Mouse (Mus musculus) megakaryocyte, adult 5-6 weeks (primary cell): ENCODE measurements around the gene Dph1. TPM values are rescaled to one million over a fixed set of nuclear protein-coding genes. Genes with fewer than 3 reads are reported as not detected.
"Not testable (repeated sequence)": the region's sequence is repeated elsewhere in the genome, so short reads cannot be mapped to it uniquely, and the experiment has no call there.

ENCODE experiments used
- ATAC-seq: 2 replicates; pipeline ENCODE4 v1.8.0; 2016; ENCODE audit warnings: mild to moderate bottlenecking, inconsistent platforms; ENCODE audit not compliant: poor library complexity, severe bottlenecking
- total RNA-seq, 2 experiments: library from RNA; stranded (forward) in 1 of 2; stranded (reverse) in 1 of 2; fragments of 153-499, 151-499 nt in 1 of 2; fragments of 221-1000, 200-1000 nt in 1 of 2; gene quantifications; 2 replicates each; pipeline versions ENCODE4 v1.2.3 to v1.2.4; 2015 to 2017

Dph1 gene
- total RNA-seq, 2 experiments from 2014 or later = 1.3 to 2.0 TPM

DNA sequence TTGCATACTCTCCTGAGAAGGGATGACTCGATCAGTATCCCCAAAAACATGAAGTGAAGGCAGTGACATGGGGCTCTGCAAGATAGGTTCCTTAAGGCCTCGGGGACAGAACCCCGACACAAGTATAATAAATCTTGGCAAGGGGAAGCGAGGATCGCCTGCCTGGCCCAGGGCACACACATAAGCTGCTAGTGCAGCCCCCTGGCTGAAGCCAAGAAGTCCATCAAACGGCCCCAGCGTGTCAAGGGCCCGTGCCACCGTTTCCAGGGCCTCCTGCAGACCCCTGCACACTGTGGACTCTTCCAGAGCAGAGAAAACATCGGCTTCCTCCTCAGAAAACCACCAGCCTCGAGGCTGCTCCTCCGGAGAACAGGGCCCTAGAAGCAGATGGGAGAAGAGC is 13.0 kb downstream of the Dph1 start:
- no peak for ATAC-seq

DNA sequence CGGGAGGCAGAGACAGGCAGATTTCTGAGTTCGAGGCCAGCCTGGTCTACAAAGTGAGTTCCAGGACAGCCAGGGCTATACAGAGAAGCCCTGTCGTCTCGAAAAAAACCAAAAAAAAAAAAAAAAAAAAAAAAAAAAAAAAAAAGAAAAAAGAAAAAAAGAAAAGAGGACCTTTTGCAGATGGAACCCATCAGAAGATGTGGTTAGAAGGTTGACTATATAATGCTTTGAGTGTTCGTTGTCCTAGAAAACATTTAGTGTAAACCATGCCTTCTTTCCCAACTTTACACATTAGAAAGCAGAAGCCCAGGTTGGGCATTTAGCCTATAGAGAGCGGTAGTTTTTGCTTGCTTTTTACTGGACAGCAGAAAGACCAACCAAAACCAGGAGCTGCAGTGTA is 16.5 kb downstream of the Dph1 start:
- ATAC-seq = not testable (repeated sequence)

DNA sequence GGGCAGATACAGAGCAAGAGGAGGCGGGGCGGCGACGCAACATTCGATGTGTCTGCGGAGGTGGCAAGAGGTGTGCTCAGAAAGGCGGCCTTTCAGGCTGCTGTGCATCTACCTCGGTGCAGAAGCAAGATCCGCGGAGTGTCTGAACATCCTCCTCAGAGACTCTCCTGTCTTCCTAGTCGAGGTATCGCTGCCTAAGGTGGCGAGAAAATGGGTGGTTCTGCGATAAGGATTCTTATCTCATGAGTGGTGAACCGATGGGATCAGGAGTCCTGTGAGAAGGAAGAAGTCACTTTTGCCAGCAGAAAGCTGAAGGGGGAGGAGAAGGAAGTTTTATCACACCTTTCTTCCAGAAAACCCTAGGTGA is 17.3 kb downstream of the Dph1 start:
- no peak for ATAC-seq

DNA sequence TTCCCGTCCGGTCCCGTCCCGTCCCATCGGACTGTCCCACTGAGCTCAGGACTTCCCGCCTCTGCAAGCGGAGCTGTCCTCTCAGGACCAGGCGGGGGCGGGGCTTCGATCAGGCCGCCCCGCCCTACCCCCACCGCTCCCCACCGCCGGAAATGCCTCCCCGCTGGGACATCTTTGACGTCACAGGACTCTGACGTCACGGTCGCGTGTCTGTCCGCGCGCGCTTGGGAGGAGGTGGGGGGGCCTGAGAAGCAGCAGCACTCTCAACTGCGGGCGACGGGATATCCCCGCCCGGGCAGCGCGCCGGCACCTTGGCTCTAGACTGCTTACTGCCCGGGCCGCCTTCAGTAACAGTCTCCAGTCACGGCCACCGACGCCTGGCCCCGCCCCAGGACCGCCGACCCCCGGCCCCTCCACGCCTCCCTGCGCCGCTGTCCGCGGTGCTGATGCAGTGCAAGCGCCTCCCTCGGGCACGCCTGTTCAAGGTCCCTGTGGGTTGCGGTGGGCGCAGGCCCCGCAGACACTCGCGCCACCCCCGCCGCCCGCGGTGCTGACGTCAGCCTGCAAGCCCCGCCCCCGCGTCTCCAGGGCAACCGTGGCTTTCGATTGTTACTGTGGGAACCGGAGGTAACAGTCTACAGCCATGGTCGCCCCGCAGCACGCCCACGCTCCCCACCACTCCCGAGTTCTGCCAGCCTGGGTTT is 17.8 kb downstream of the Dph1 start:
- ATAC-seq = peak; percentile 41

DNA sequence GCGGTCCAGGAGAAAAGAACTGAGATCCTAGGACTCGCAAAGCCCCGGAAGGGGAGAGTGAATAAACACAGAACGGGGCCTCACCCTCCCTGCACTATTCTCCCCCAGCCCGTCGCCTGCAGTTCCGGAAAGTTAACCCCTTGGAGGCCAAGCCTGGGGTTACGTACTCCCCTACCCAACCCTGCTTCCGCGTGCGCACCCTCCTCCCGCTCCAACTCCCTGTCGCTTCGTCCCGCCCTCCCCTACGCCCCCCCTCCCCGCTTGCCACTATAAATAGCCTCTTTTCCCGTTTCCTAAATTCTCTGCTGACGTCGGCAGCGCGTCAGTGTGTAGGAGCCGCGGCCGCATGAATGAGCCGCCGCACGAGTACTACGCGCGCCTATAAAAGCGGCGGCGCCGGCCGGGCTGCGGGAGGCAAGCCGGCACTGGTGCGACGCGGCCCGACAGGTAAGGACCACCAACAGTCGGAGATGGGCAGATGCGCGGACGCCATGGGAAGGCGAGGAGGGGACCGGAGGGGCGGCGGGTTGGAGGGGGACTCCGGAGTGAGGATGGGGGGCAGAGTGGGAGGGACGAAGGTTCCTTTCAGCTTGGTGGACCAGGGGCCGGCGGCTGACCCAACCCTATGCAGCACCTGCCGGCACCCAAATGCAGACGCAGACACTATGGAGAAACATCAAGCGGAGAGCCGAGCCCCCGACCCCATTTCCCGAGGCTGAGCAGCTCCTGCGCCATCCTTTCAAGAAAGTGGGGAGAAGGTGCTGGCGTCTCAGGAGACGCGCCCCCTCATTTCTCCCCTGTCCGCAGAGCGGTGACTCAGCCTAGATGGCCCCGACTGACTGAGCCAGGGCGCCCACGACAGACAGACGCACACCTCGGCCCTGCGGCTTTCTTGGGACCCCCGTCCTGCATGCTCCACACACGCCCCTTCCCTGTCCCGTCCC is 18.6 kb downstream of the Dph1 start:
- no peak for ATAC-seq

DNA sequence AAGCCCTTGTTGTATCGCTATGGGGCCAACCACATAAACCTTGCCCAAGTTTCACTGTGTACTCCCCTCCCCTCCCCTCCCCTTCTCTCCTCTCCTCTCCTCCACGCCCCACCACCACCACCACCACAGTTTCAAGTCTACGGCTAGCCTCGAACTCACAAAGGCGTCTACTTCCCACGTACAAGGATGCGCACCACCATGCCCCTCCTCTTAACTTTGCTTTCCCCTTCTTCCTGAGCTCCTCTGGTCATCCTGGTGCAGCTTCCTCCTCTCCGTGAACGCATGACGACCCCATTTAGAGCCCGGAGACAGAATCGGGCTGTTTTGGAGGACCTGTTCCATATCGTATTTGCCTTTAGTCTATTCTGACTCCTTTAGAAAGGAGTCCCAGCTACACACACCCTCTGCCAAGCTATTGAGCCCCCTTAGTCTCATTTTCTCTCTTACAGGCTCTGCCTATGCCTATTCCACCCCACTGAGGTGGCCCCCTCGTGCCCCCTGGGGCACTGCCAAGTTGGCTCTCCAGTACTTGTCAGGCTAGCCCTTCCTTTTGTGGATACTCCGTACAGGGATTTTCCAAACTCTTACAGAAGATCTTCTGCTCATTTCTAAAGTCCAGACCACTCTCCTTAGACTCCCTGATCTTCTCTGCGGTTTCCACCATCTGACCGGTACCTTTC is 19.7 kb downstream of the Dph1 start:
- no peak for ATAC-seq

DNA sequence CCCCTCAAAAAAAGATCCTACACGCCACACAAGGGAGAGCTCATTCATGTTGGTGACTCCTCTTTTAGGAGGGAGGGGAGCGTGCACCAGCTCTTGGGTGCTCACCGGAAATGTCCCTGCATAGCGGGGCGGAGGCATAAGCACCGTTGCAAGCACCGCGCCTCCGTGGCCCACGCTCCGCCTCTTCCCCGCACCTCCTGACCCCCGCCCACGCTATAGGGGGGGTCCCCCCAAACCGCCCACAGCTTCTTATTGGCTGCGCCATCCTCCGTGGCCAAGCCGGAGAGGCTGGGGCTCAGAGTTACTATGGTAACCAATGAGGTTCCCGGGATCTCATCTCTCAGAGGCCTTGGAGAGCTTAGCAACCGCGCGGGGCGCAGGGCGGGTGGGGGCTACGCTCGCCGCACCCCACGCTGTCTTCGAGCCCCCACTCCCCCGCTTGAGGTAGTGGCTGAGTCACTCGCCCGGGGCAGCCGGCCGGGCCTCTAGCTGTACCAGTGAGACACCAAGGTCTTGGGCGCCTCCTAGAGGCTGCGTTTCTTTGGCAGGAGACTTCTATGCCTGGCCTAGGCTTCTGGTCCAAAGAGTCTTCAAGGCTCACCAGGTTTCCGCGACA is 20.8 kb downstream of the Dph1 start:
- peak; percentile 62 for ATAC-seq

DNA sequence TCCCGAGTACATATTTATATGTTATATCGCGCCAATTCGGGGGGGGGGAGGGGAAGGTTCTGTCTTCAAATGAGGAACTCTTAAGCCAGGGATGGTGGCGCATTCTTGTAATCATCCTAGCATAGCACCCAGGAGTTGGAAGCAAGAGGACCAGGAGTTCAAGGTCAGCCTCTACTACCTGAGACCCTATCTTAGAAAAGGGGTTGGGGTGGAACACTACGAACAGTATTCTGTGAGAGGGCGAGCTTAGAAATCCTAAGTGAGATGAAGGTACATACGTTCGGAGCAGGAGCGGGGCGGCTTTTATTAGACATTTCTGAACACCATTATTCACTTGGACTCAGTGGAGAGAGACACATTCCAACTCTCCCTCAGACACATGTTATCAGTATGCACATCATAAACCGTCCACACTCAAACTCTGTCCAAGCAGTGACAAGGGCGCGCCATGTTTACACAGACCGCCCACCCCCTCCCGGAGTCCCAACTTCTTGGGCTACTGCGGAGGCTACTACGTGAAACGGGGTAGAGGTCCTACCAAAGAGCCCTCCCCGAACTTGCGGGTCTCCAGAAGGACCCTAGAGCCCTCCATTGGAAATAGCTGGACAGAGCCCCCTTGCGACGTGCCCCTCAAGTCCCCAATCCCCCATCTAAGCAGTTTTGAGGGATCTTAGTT is 21.5 kb downstream of the Dph1 start, which contains the start of gene Hic1:
TSS of gene Hic1 (minus strand) at position 115 of the 676 bp plus-strand sequence.
- no peak for ATAC-seq

DNA sequence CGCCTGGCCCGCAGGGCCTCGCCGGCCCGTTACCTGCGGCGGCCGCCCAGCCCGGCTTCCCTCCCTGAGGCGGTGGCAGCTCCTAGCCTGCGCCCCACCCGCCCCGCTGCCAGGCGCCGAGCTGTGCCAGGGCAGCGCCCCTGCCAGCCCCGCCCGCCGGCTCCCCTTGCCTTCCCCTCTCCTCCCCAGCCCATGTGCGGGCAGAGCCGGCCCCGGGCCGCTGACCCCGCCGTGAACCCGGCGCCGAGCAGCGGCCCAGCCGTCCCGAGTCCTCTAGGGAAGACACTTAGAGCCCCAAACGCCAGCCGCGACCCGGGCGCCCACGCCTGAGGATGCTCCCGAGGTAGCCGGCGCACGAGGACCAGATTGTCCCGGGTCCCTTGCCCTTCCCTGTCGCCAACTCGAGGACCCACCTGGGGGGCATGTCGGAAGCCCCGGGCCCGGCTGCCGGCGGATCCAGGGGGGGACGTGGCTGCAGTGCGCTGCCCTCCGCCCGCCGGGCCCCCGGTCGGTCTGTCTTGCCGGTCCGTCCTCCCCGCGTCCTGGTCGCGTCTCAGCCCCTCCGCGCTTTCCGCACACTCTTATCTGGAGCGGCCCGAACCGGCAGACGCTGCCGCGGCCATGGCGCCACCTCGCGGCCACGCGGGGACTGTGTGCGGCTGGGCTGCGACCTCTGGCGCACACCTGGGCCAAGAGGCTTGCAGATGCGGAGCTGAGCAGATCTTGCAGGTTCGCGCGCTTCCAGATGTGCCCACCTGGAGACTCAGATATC is 22.3 kb downstream of the Dph1 start:
- ATAC-seq = peak; percentile 43

DNA sequence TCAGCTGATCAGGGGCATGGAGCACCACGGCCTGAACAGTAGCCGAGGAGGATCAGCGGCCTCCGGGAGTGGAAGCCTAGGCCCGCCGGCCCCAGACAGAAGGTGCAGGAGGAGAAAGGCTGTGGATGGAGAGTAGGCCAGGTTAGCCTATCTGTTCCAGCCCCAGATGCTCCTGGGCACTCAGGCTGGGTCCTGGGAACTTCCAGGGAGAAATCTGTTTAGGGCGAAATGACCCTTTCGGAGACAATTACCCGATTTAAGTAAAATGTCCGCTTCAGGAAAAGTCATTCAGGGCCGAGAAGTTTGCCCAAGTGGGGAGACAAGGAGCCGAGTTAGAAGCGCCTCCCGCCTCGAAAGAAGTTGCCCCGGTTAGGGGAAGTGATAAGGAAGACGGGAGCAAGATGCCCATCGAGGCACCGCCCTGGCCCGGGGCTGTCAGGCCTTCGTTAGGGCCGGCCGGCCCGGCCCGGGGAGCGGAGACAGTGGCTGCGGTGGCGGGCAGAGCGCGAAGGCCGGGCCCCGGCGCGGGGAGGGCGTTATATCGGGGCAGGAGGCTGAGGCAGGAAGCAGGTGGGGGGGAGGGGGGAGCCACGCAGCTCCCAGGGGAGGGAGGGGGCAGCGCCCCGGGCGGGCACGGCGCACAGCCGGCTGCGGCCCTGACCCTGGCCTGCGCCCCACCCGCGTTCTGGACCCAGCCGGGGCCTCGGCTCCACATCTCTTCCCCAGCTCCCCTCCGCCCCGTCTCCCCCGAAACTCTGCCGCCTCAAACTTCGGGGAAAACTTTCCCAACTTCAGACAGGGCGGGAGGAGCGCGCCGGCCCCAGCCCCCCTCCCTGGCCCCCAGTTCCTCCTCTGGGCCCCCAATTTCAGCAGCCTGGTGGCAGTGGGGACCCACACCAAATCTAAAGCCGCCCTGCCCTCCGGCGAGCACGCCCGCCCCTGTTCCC is 23.1 kb downstream of the Dph1 start:
- ATAC-seq = no peak

DNA sequence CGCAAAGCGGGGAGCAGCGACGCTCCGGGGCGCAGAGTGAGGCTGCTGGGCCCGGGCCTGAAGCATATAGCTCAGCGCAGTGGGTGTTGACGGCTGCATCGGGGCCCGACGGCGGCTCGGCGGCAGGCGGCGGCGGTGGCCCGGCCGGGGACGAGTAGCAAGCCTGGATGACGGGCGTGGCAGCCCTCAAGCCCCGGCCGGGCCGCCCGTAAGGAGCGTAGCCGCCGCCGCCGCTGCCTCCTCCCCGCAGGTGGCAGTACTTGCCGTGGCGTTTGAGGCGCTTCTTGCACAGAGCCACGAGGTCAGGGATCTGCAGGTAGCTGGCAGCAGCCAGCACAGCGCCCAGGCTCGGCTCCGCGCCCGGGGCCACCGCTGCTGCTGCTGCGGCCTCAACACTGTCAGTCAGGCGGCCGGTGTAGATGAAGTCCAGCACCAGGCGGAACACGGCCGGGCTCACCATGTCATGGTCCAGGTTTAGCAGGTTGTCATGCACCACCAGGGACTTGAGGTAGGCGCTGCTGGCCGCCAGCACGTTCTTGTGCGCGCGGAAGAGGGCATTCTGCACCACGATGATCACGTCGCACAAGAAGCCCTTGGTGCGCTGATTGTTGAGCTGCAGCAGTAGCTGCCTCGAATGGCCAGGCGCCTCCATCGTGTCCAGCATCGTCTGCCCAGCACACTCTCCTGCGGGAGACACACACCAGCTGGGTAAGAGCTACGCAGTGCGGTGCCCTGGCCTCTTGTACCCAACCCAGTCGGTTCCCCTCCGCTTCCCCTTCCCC is 24.0 kb downstream of the Dph1 start:
- ATAC-seq = no peak

DNA sequence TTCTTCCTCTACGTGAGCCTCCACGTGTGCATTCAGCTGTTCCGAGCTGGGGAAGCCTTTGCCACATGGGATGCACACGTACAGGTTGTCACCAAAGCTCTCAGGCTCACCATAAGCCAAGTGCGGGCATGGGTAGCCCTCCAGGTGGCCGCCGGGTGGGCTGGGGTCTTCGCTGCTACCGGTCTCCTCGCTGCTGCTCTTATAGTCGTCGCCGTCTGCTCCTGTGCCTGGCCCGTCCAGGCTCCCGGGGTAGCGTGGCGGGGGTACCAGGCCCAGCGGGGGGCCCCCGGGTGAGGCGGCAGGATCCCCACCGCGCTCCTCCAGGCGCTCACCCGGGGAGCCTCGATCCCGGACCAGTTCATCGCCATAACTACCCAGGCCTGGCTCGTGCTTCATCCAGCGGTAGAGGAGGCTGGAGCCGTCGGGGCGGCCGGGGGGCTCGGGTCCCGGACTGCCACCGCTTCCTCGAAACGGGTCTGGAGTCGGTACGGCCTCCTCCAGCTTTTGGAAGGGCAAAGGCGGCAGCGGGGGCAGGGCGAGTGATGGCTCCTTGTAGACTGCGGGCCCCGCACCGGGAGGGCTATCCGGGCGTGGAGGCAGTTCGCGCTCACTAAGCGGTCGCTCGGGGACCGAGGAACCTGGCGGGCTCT is 24.7 kb downstream of the Dph1 start:
- ATAC-seq = no peak

DNA sequence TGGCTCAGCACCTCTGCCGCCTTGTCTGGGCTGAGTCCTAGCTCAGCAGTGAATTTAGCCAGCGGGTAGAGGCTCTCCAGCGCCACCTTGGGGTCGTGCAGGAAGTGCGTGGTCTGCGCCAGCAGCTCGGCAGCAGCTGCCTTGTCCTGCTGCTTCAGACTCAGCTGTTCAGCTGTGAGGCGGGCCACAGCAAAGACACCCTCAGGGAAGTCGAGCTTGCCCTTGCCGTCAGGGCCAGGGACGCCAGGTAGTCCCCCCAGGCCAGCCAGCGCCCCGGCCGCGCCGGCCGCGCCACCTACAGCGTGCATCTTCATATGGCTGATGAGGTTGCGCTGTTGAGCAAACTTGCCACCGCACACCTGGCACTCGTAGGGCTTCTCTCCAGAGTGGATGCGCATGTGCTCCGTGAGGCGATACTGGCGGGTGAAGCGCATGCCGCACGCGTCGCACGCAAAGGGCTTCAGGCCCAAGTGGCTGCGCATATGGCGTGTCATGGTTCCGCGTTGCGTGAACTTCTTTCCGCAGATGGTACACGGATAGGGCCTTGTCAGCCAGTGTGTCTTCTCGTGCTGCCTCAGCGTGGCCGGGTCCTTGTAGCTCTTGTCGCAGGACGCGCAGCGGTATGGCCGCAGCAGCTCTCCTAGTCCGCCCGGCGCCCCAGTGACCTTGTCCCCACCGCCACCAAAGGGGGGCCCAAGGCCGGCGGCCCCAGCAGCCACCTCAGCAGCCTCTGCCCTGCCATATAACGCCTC is 25.4 kb downstream of the Dph1 start:
- ATAC-seq = peak; percentile 74

DNA sequence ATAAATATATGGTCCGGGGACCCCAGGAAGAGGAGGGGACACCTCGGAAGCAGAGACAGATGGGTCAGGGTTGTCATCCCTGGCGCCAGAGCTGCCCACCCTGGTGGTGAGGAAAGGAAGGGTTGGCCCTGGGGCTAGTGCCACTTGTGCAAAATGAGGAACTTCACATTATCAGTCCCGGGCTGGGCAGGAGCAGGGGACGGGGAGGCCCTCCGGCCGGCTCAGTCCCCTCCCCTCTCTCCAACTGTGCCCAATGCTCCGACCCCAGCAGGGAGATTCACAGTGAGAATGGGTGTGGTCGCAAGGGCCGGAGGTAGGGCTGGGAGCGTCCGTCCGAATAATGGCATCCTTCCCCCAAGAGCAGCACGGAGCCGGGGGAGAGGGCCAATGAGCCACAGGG is 26.3 kb downstream of the Dph1 start:
- ATAC-seq = peak; percentile 66

DNA sequence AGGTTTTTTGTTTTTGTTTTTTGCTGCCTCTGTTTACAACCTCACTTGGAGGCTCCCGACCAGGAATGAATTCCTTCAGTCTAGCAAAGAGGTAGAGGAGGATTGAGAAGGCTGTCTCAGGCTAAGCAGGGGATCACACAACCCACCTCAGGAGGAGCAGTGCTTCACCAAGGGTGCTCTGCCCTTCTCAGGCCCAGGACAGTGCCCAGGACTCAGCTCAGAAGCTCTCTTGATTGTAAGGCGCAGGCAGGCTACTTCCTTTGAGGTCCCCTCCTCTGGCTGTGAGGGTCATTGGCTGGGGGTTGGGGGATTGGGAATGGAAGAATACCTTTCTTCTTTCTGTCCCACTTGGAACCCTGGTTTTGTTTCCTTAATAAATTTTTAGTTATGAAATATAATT is 27.0 kb downstream of the Dph1 start:
- ATAC-seq = no peak

DNA sequence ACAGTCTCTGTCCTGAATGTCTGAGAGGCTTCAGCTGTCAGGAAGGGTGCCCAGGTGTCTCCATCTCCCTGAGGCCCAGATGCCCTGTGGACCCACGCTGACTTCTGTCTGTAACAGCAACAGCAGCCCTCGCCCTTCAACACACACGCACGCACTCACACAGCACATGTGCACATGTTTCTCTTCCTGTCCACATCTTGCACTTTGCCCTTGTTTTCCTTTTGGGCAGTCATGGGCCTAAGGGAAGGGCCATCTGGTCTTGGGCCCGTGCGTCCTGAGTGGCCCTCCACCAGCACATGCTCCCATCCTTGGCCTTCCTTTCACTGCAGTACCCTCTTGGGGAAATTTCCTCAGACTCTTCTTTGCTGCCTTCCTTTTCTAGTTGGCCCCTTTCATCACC is 27.7 kb downstream of the Dph1 start:
- no peak for ATAC-seq
